Mouse (Mus musculus) myocyte (in vitro differentiated cells): ENCODE results near the gene Rce1.

Experiments used
- MAX ChIP-seq: IDR thresholded peaks from one replicate; pipeline ENCODE4 v1.6.1; 2011; ENCODE audit warnings: low read depth, mild to moderate bottlenecking, control low read depth
- MYOD1 ChIP-seq, 3 experiments: IDR thresholded peaks; one replicate each; pipeline ENCODE4 v1.6.1; 2011; ENCODE audit warnings: control low read depth in 2 of 3, low read depth in 2 of 3, mild to moderate bottlenecking in 2 of 3, moderate library complexity in 1 of 3; ENCODE audit not compliant: insufficient read length in 2 of 3, control insufficient read depth in 1 of 3
- MYOG ChIP-seq, 3 experiments: IDR thresholded peaks; one replicate each; pipeline ENCODE4 v1.6.1; 2011; ENCODE audit warnings: control low read depth in 2 of 3, low read depth in 2 of 3, mild to moderate bottlenecking in 2 of 3; ENCODE audit not compliant: insufficient read length in 2 of 3, control insufficient read depth in 1 of 3, insufficient read depth in 1 of 3
- POLR2A ChIP-seq: IDR thresholded peaks from one replicate; pipeline ENCODE4 v1.6.1; 2011; ENCODE audit warnings: low read depth, mild to moderate bottlenecking, control low read depth, moderate library complexity; ENCODE audit not compliant: insufficient read length
- POLR2AphosphoS2 ChIP-seq: IDR thresholded peaks from one replicate; pipeline ENCODE4 v1.6.1; 2011; ENCODE audit warnings: low read depth, control low read depth; ENCODE audit not compliant: insufficient read length
- REST ChIP-seq: IDR thresholded peaks from one replicate; pipeline ENCODE4 v1.6.1; 2011; ENCODE audit warnings: mild to moderate bottlenecking, control low read depth, moderate library complexity; ENCODE audit not compliant: insufficient read depth, insufficient read length
- SRF ChIP-seq: IDR thresholded peaks from one replicate; pipeline ENCODE4 v1.6.1; 2011; ENCODE audit warnings: low read depth; ENCODE audit not compliant: control insufficient read depth, insufficient read length
- USF1 ChIP-seq: IDR thresholded peaks from one replicate; pipeline ENCODE4 v1.6.1; 2011; ENCODE audit warnings: low read depth, mild to moderate bottlenecking, control low read depth, moderate library complexity

DNA sequence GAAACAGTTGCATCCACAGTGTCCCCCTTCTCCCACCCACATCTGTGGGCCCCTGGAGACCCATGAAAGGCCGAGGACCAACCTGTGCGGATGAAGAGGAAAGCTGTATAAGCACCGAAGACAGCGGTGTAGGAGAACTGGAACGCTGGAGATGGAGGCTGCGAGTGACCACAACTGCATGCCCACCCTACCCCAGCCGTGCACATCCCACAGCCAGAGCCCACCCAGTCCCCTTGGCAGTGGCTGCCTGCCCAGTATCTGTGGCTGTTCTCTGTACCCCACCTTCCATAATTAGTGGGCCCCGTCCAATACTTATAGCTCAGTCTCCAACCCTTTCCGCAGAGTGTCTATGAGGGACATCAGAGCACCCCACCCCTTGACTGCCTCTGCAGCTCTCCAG is 2.0 kb downstream of the Rce1 start:
- TF ChIP-seq MYOD1 (IDR thresholded peaks at IDR 0.05; ENCODE audit: control insufficient read depth in 1 of 3, insufficient read length in 2 of 3, low read depth in 2 of 3), result no peak
- TF ChIP-seq POLR2A, result no peak
- peak; percentile 34 for TF ChIP-seq POLR2AphosphoS2
- TF ChIP-seq MAX, result no peak
- no peak for TF ChIP-seq USF1
- TF ChIP-seq SRF, result no peak
- no peak for TF ChIP-seq REST
- TF ChIP-seq MYOG (IDR thresholded peaks at IDR 0.05; ENCODE audit: control insufficient read depth in 1 of 3, insufficient read depth in 1 of 3, insufficient read length in 2 of 3, low read depth in 2 of 3), result no peak
